Mouse (Mus musculus): ENCODE data around the gene Ifi202b. TPM values are rescaled to one million over a fixed set of nuclear protein-coding genes. Genes with fewer than 3 reads are reported as not detected.
"Not testable (repeated sequence)": the region's sequence is repeated elsewhere in the genome, so short reads cannot be mapped to it uniquely, and the experiment has no call there.

Gene Ifi202b
- not detected for total RNA-seq (2021)
- long read RNA-seq, experiment 1: 0 reads
- long read RNA-seq, experiment 2: 0 reads

DNA sequence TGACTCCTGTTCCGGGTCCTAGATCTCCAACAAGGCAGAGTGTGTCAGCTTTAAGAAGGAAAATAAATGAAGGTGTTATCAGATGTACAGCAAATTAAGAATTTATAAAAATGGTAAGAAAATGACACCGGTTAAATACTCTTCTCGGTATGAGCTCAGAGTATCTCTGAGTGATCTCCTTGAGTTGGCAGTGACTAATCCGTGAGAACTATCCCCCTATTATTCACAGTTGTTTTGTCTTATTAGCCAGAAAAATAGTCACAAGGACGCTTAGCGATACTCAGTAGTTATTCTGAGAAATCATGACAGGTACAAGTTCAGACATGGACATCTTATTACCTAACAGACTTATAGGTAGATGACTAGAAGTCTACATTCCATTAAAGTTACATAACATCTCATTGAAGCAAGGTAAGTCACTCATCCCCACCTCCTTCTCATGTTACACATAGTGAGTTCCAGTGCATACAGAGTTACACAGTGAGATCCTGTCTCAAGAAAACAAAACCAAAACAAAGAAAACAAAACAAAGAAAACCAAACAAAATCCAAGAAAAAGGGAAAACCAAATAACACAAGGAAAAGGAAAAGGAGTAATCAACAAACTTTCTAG lies at the start of gene Ifi202b:
Gene Ifi202b (minus strand): TSS at position 51 of the 612 bp plus-strand sequence.
- DNase-seq; intact Hi-C loops (cut with DNase I; ENCODE audit: low total_unique reads): not testable (repeated sequence)

DNA sequence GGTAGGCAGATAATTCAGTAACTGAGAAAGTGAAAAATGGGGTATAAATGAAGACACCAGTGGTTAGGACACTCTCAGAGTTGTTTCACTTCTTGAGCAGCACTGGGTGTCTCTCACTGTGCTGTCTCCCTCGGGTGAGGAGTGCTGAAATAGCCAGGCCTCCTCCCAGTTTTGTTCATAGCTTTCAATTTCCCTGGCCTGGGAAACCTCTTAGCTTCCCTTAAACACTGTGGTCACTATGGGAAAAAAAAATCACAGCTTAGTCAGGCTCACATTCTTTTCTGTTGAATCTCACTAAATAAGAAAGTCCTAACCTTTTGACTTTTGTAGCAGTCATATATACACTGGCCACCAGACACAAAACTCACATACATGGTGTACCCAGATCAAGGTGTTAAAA lies 49.2 kb upstream of the Ifi202b start, which contains the start of gene Ifi205:
Gene Ifi205 (minus strand): TSS at position 113 of the 400 bp plus-strand sequence.
- no peak for DNase-seq

GRCm38 (mm10) chr1:174007050-174007449 lies 24.5 kb upstream of the Ifi202b start:
- intact Hi-C loops (cut with DNase I; ENCODE audit: low total_unique reads); DNase-seq: not testable (repeated sequence)

More for the DNA sequence above, 49.2 kb upstream of the Ifi202b start, which contains the start of gene Ifi205:
- intact Hi-C loops (cut with DNase I; ENCODE audit: low total_unique reads): no loop called here

- DNase-seq; intact Hi-C loops (cut with DNase I; ENCODE audit: low total_unique reads): not testable (repeated sequence)
Measured at GRCm38 (mm10) chr1:174004352-174005109, 22.0 kb upstream of the Ifi202b start.

- intact Hi-C loops (cut with DNase I; ENCODE audit: low total_unique reads): no loop called here
- no peak for DNase-seq
Measured at GRCm38 (mm10) chr1:173995003-173995402, 12.5 kb upstream of the Ifi202b start.

DNA sequence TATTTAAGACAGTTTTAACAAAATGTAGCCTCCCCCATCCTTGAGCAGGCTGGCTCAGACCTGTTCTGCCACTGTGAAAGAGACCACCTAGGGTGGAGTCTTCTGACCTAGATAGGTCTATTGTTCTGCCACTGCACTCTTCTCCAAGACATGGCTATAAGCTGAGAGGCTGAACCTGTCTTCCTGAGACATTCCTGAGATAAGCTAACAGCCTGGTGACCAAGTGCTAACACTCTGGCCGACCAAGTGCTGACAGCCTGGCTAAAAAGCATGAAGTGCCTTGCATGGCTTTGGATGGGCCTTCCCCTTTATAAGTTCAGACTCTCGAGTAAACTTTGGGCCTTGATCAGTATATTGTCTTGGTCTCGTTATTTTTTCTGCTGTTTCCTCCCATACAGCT lies 1.5 kb downstream of the Ifi202b start:
- intact Hi-C loops (cut with DNase I; ENCODE audit: low total_unique reads); DNase-seq: not testable (repeated sequence)

GRCm38 (mm10) chr1:173977622-173978021 lies 4.9 kb downstream of the Ifi202b start:
- intact Hi-C loops (cut with DNase I; ENCODE audit: low total_unique reads): no loop called here

GRCm38 (mm10) chr1:173973111-173973510 lies 9.4 kb downstream of the Ifi202b start:
- intact Hi-C loops (cut with DNase I; ENCODE audit: low total_unique reads): no loop called here
- no peak for DNase-seq

More at GRCm38 (mm10) chr1:173977622-173978021, 4.9 kb downstream of the Ifi202b start:
- no peak for DNase-seq

DNA sequence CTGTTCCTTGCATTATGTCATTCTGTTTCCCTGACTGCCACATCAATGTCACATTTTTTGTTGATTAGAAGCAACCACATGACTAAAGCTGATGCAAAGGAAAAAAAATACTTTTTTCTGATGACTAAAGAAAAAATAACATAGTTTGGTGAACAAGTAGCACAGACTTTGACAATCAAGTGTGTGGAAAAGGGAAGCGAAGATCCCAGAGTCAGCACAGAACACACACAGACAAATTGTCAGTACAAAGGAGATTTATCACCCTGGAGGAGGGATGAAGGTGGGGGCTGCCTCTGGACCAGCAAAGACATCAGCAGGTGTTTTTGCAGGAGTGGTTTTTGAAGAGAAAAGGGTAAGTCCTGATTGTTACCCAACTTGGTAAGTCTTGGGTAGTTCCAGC lies 21.1 kb downstream of the Ifi202b start:
- DNase-seq; intact Hi-C loops (cut with DNase I; ENCODE audit: low total_unique reads): not testable (repeated sequence)

DNA sequence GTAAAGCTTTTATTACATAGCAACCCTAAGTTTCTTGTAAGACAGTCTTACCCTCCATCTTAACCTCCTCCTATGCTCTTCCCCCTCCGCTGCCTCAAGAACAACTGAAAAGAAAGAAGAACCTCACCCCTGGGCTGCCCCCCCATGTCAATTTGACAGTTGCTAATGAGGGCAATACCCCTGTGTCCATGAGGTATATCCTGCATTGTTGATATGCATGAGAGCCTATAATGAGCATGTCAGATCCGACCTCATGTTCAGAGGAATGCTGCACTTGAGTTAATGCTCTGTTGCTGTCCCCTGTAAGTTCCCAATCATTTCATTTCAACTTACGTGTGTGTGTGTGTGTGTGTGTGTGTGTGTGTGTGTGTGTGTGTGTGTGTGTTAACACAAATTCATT lies 22.5 kb downstream of the Ifi202b start:
- intact Hi-C loops (cut with DNase I; ENCODE audit: low total_unique reads); DNase-seq: not testable (repeated sequence)

- DNase-seq; intact Hi-C loops (cut with DNase I; ENCODE audit: low total_unique reads): not testable (repeated sequence)
Measured at GRCm38 (mm10) chr1:173955839-173956527, 26.6 kb downstream of the Ifi202b start.

DNA sequence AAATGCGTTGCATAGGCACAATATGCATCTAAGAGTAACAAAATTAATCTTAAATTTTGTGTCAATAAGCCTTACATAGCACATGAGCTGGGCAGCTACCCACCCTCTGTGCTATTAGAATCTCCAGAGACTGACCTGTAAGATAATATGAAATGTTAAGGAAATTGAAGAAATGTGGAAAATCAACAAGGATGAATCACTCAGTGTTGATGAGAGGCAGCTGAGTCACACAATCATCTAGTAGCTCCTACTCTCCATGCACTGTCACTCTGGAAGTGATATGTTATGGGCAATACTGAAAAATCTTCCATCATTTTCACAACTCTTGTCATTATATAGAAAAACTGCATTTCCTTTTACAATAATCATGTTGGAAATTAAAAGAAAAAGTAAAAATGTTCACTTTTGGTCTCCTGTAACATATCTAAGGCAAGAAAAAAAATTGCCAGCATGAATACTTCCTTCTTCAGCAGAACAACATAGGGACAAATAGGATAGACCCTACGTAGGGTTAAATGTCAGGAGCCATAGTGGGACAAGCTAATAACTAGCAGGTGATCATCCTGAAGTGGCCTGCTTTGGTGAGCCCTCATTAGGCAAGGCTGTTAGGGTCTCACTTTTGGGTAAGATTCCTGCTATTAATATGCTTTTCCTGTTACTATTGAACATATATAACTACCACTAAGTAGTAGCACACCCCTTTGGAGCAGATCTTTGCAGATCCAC lies 27.3 kb downstream of the Ifi202b start:
- intact Hi-C loops (cut with DNase I; ENCODE audit: low total_unique reads): no loop called here
- DNase-seq: no peak

- DNase-seq: no peak
- intact Hi-C loops (cut with DNase I; ENCODE audit: low total_unique reads): no loop called here
Measured at GRCm38 (mm10) chr1:173953563-173953962, 29.0 kb downstream of the Ifi202b start.

GRCm38 (mm10) chr1:173949044-173949443 lies 33.5 kb downstream of the Ifi202b start:
- DNase-seq; intact Hi-C loops (cut with DNase I; ENCODE audit: low total_unique reads): not testable (repeated sequence)

DNA sequence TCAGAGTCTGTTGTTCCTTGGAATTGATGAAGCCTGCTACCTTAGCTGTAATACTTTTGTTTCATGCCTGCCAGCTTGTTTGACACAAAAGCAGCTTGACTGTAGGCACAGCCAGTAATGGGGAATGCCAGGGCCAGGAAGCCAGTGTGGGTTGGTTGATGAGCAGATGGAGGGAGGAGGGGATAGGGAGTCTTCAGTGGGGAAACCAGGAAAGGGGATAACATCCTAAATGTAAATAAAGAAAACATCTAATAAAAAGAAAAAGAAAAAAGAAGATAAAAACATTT lies 39.8 kb downstream of the Ifi202b start:
- intact Hi-C loops (cut with DNase I; ENCODE audit: low total_unique reads); DNase-seq: not testable (repeated sequence)

DNA sequence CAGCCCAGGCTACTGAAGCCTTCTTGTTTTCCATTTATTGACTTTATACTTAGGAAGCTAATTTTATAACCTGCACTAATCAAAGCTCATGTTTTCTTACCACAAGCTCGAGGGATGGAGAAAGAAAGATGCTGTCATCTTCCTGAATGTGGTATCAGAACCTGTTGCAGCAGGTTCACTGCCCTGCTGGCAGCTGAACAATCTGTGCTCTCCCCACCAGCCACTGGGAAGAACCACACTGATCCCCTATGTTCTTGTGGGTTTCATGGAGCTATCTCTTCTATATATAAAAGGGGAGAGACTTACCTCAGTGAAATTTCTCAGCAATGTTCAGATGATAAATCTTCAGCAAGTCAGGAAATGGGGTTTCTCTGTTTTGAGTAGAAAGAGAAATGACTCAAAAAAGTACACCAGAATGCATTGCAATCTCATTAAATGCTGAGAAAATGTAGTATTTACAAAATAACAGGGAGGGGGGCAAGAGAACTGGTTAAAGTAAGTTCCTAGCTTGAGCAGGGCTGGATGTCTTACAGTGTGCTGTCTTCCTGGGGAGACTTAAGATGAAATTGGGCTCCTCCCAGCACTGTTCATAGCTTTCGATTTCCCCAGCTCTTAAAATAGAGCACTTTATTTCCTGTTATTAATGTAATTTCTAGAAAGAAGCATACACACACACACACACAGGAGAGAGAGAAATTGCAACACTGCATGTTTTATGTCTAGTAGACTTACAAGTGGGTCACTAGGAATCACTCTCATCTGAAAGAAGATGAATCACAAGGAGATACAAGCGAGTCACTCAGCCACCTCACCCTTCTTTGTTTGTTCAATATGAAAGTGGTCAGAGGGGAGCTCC lies 40.4 kb downstream of the Ifi202b start, which contains the start of the genes Mndal and Ifi203:
Gene Mndal (minus strand): TSS at position 568 of the 856 bp plus-strand sequence.
Gene Ifi203 (minus strand): TSS at position 749 of the 856 bp plus-strand sequence.
- DNase-seq; intact Hi-C loops (cut with DNase I; ENCODE audit: low total_unique reads): not testable (repeated sequence)

DNA sequence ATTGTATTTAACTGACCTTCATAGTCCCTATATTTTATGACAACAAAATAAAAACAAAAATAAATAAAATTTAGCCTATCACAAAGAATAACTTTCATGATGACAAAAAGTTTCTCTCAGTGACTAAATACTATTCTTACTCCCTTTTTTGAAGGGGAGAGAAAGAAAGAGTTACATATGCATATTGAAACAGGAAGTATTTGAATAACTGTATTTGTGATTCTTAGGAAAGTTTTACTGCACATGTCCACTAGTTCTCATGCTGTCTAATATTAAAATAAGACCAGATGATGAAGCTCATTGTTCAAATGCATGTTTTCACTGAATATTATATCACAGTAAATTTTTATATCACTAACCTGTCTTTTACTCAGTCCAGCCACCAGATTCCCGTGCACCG lies 41.0 kb downstream of the Ifi202b start:
- intact Hi-C loops (cut with DNase I; ENCODE audit: low total_unique reads): not testable (repeated sequence)

GRCm38 (mm10) chr1:173919279-173919678 lies 63.3 kb downstream of the Ifi202b start:
- DNase-seq; intact Hi-C loops (cut with DNase I; ENCODE audit: low total_unique reads): not testable (repeated sequence)

More for the DNA sequence above, 41.0 kb downstream of the Ifi202b start:
- not testable (repeated sequence) for DNase-seq

All from gastrocnemius, postnatal 14 days (tissue).